Mouse (Mus musculus) hindbrain, embryonic 16.5 days (tissue): ENCODE measurements around the gene Map1s. TPM values are rescaled to one million over a fixed set of nuclear protein-coding genes. Genes with fewer than 3 reads are reported as not detected.

Source experiments
- ATAC-seq: fragments of 200-750 bp; cut with Nextera tagmentation; 2 replicates; pipeline ENCODE4 v1.8.0; 2017; ENCODE audit warnings: moderate TSS enrichment, moderate library complexity
- H3K27ac ChIP-seq: fragments of 300-500 bp; sonication (generic); 2 replicates; pipeline ENCODE4 v1.5.1; 2014; ENCODE audit warnings: low read depth, mild to moderate bottlenecking, control low read depth, low read length, moderate library complexity
- H3K27me3 ChIP-seq: fragments of 300-500 bp; sonication (generic); replicated peaks from 2 replicates; pipeline ENCODE4 v1.6.1; 2014; ENCODE audit warnings: low read length; ENCODE audit not compliant: control insufficient read depth, insufficient read depth
- H3K36me3 ChIP-seq: fragments of 300-500 bp; sonication (generic); 2 replicates; pipeline ENCODE4 v1.6.1; 2014; ENCODE audit warnings: mild to moderate bottlenecking, low read length, moderate library complexity, mixed read lengths; ENCODE audit not compliant: control insufficient read depth, insufficient read depth
- H3K4me1 ChIP-seq: fragments of 300-500 bp; sonication (generic); 2 replicates; pipeline ENCODE4 v1.6.1; 2014; ENCODE audit warnings: low read depth, low read length; ENCODE audit not compliant: control insufficient read depth, insufficient read depth
- H3K4me2 ChIP-seq: fragments of 300-500 bp; sonication (generic); 2 replicates; pipeline ENCODE4 v1.6.1; 2014; ENCODE audit warnings: mild to moderate bottlenecking, low read length, control low read depth, moderate library complexity
- H3K4me3 ChIP-seq: fragments of 300-500 bp; sonication (generic); 2 replicates; pipeline ENCODE4 v1.5.1; 2014; ENCODE audit warnings: mild to moderate bottlenecking, low read length, control low read depth, moderate library complexity
- H3K9ac ChIP-seq: fragments of 300-500 bp; sonication (generic); 2 replicates; pipeline ENCODE4 v1.6.1; 2014; ENCODE audit warnings: low read depth, mild to moderate bottlenecking, control low read depth, low read length, moderate library complexity
- H3K9me3 ChIP-seq: fragments of 300-500 bp; sonication (generic); 2 replicates; pipeline ENCODE4 v1.6.1; 2014; ENCODE audit warnings: mild to moderate bottlenecking, low read length, moderate library complexity; ENCODE audit not compliant: control insufficient read depth
- WGBS: fragments of 180-500 bp; shearing (Covaris S2); extraction: QIAGEN DNeasy Blood & Tissue Kit; methylation state at CpG from one replicate; pipeline ENCODE4 v1.1.7; 2014; 5-methylcytosine and 5-hydroxymethylcytosine counted together
- polyA plus RNA-seq: library from polyadenylated mRNA; unstranded; fragments of >200 nt; fragmentation: Nextera tagmentation; extraction: Ambion mirVana; gene quantifications from 2 replicates; pipeline ENCODE4 v1.2.1, GENCODE M21; 2015

Gene Map1s
- polyA plus RNA-seq, 1 experiment from 2014 or later, result 57.8 TPM

DNA sequence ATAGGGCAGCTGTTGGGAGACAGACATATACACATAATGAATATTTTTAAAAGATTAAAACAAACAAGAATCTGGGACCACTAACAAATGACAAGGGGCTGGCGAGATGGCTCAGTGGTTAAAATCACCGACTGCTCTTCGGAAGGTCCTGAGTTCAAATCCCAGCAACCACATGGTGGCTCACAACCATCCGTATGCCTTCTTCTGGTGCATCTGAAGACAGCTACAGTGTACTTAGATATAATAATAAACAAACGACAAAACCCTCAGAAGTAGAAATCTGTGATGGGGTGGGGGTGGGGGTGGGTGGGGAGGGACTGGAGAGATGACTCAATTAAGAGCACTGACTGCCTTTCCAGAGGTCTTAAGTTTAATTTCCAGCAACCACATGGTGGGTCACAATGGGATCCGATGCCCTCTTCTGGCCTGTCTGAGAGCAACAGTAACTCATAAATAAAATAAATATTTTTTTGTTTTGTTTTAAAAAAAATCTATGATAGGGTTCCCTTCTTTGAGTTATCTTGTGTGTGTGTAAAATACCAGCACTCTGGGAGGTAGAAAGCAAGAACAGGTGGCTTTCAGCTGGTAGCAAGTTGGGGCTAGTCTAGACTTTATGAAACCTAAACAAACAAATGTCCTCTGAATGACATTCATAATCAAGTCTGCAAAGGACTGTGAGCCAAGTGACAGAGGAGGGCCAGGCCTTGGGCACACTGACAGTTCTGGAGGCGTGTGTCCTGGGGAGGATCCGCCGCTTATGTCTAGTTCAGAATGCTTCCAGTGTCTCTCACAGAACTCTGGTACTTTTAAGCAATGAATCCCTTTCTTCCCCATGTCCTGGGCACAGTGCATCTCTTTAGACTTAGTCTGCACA is 14.6 kb downstream of the Map1s start:
- peaks cover 30% of the 10 kb centered on the region for H3K36me3 ChIP-seq
- H3K9ac ChIP-seq, result no peak overlapping the region
- 86% methylated on average over 9 of the region's 9 CpGs for WGBS
- no peak overlapping the region for H3K4me2 ChIP-seq
- no peak overlapping the region for H3K27ac ChIP-seq
- H3K27me3 ChIP-seq, result no peaks in the 10 kb centered on the region
- no peak for ATAC-seq
- H3K4me3 ChIP-seq, result no peak overlapping the region
- H3K9me3 ChIP-seq, result no peaks in the 10 kb centered on the region
- no peaks in the 10 kb centered on the region for H3K4me1 ChIP-seq

DNA sequence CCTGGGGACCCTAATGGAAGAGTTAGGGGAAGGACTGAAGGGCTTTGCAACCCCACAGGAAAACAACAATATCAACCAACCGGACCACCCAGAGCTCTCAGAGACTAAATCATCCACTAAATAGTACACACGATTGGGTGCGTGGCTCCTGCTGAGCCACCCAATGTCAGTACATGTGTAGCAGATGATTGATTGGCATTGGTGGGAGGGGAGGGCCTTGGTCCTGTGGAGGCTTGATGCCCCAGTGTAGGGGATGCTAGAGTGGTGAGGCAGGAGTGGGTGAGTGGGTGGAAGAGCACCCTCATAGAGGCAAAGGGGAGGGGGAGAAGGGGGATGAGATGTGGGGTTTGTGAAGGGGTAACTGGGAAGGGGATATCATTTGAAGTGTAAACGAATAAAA is 18.4 kb downstream of the Map1s start:
- Histone ChIP-seq H3K27me3 (no peaks in the 10 kb centered on the region), H3K27ac (no peak overlapping the region), H3K36me3 (0 out of 2 replicates have a peak, but pooled peaks cover 3% of the 10 kb centered on the region), H3K9me3 (no peaks in the 10 kb centered on the region), H3K4me3 (no peak overlapping the region), H3K4me2 (no peak overlapping the region), H3K9ac (no peak overlapping the region), H3K4me1 (no peaks in the 10 kb centered on the region)
- WGBS, result 84% methylated on average over 4 of the region's 4 CpGs
- no peak for ATAC-seq

DNA sequence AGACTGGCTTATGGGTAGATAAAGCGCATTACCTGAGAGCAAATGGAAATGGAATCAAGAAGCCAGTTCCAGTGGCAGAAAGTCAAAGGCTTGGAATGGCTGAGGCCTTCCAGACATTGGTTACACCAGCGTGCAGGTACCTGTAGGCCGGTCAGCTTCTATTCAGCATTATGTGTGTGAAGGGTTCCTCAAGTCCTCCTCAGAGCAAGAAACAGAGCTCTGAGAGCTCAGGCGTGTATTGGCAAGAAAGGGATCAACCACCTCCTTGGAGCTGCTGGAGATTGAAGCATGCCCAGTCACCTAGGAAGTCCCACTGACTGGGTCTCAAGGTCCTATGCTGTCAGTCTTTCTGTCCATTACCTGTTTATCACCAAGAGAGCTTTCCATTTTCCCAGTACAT is 20.0 kb downstream of the Map1s start:
- Histone ChIP-seq H3K27ac (no peak overlapping the region), H3K36me3 (0 out of 2 replicates have a peak, but pooled peaks cover 3% of the 10 kb centered on the region), H3K9ac (no peak overlapping the region), H3K4me1 (no peaks in the 10 kb centered on the region), H3K27me3 (no peaks in the 10 kb centered on the region), H3K9me3 (no peaks in the 10 kb centered on the region), H3K4me2 (no peak overlapping the region), H3K4me3 (no peak overlapping the region)
- 94% methylated on average over 4 of the region's 4 CpGs for WGBS
- ATAC-seq, result no peak

DNA sequence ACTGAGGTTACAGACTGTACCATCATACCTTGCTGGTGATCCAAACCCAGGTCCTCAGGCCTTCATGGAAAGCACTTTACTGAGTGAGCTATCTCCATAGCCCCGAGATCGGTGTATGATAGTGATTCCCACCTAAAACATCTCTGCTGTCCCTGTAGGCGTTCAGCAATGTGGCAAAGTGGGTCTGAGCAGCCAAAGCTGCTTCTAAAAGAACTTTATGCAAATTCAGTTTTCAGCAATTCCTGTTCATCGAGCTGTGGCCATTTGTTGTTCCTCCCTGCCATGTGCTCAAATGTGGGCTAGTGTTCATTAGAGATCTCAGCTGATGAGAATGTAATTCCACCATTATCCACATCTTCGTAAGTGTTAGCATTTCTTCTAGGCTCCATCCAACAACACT is 20.7 kb downstream of the Map1s start:
- WGBS, result 93% methylated on average over 5 of the region's 5 CpGs
- ATAC-seq, result no peak

DNA sequence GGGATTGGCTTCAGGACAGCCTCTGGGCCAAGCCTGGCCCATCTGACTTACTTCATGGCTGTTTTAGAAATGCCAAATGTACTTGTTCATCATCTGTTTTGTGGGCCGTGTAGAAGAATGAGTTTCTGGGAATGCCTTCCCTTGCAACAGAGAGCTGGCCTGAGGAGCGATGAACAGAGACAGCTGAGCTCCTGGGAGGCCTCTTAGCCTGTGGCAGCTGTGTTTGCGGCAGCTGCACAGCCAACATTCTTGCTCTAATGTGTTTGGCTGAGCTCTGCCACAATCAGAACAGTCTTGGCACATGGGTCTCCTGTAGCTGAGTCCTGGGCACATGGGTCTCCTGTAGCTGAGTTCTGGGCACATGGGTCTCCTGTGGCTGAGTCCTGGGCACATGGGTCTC is 22.4 kb downstream of the Map1s start:
- H3K27ac ChIP-seq, result no peak overlapping the region
- H3K9ac ChIP-seq, result no peak overlapping the region
- H3K4me1 ChIP-seq, result no peaks in the 10 kb centered on the region
- no peak overlapping the region for H3K4me2 ChIP-seq
- no peaks in the 10 kb centered on the region for H3K27me3 ChIP-seq
- no peak overlapping the region for H3K4me3 ChIP-seq
- peak; percentile 25; the same call in 1 of the 2 replicates for ATAC-seq
- H3K9me3 ChIP-seq, result no peaks in the 10 kb centered on the region
- WGBS, result 77% methylated on average over 3 of the region's 3 CpGs
- H3K36me3 ChIP-seq, result peaks cover 7% of the 10 kb centered on the region; the same call in 1 of the 2 replicates

More for the DNA sequence above, 20.7 kb downstream of the Map1s start:
- Histone ChIP-seq H3K27ac (no peak overlapping the region), H3K36me3 (no peaks in the 10 kb centered on the region), H3K4me3 (no peak overlapping the region), H3K9ac (no peak overlapping the region), H3K9me3 (no peaks in the 10 kb centered on the region), H3K4me2 (no peak overlapping the region), H3K27me3 (no peaks in the 10 kb centered on the region), H3K4me1 (no peaks in the 10 kb centered on the region)

DNA sequence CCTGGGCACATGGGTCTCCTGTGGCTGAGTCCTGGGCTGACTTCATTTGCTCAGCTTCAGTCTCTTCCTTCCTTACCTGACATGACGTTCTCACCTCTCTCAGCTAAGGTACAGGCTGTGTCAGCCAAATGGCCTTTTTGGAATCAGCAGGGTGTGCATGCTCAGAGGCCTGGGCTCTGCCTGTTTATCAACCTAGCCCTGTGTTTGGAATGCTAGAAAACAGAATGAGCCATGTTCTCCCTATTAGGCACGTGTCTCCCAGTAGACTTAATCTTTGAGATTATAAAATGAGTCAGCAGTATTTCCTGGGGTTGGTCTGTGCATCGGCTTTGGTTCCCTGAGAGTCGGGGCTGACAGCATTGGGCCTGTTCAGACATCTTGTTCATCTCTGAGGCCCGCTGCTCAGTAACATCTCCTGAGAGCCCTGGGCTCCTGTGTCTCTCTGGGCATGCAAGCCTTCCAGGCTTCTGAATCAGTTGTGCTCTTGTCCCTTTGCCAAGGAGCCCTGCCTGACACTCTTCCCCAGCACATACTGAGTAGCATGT is 23.1 kb downstream of the Map1s start:
- Histone ChIP-seq H3K36me3 (peaks cover 7% of the 10 kb centered on the region; the same call in 1 of the 2 replicates), H3K4me1 (no peaks in the 10 kb centered on the region), H3K9ac (no peak overlapping the region), H3K27ac (no peak overlapping the region), H3K9me3 (no peaks in the 10 kb centered on the region), H3K27me3 (no peaks in the 10 kb centered on the region), H3K4me3 (no peak overlapping the region), H3K4me2 (no peak overlapping the region)
- no peak for ATAC-seq
- 77% methylated on average over 5 of the region's 5 CpGs for WGBS

DNA sequence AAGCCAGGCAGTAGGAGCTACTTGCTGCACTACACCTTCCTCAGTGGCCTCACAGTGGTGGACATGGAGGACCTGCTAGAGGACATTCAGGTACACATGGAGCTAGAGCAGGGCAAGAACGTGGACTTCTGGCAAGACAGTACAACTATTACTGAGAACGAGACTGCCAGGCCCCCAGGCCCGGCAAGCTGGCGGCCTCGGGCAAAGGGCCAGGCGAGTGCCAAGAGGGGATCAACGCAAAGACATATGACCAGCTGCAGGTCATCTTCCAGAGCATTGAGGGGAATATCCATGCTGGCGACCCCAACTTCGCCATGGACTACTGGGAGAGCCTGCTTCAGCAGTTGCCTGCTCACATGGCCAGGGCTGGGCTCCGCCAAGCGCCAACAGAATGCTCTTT is 26.0 kb downstream of the Map1s start:
- Histone ChIP-seq H3K9me3 (no peaks in the 10 kb centered on the region), H3K27me3 (no peaks in the 10 kb centered on the region), H3K27ac (no peak overlapping the region), H3K4me3 (no peak overlapping the region), H3K4me1 (no peaks in the 10 kb centered on the region), H3K36me3 (peaks cover 7% of the 10 kb centered on the region; the same call in 1 of the 2 replicates), H3K4me2 (no peak overlapping the region), H3K9ac (no peak overlapping the region)
- 95% methylated on average over 11 of the region's 11 CpGs for WGBS
- no peak for ATAC-seq

DNA sequence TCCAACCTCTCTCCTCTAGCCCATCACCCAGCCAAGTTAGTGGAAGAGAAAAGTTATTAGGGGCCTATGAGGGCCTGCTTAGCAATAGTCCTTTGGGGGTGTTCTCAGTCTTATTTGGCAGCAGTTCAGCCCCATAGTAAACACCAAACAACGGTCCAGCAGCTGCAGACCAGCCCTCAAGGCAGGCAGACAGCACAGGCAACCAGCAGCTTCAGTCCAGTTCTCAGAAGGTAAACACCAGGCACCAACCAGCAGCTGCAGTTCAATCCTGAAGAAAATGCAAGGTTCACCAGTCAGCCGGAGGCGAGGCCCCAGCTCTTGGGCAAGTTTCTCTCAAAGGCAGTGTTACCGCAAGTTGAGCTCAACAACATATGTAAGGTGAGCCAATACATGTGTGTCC is 27.3 kb downstream of the Map1s start:
- Histone ChIP-seq H3K4me3 (no peak overlapping the region), H3K4me1 (no peaks in the 10 kb centered on the region), H3K9ac (no peak overlapping the region), H3K36me3 (peaks cover 7% of the 10 kb centered on the region; the same call in 1 of the 2 replicates), H3K9me3 (no peaks in the 10 kb centered on the region), H3K27me3 (no peaks in the 10 kb centered on the region), H3K4me2 (no peak overlapping the region), H3K27ac (no peak overlapping the region)
- WGBS, result 79% methylated on average over 4 of the region's 4 CpGs
- no peak for ATAC-seq

DNA sequence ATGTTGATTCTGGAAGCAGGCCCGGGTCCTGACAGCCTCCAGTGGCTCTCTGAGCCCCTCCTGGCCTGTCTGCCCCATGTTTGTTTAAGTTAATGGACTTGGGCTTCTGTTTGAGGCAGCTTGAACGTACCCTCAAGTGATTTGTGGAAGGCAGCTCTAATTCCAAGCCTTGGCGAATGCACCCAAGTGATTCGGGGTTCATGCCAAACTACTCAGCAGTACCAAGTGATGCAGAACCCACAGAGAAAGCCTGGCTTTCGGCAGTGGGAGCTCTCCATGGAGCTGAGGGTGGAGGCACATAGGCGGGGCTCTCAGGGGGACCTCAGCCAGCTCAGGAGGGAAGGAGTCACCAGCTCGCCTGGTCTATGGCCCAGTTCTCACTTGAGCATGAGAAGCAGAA is 29.1 kb downstream of the Map1s start:
- ATAC-seq, result peak; percentile 45; the same call in 1 of the 2 replicates
- no peaks in the 10 kb centered on the region for H3K27me3 ChIP-seq
- H3K4me3 ChIP-seq, result no peak overlapping the region
- no peaks in the 10 kb centered on the region for H3K9me3 ChIP-seq
- no peak overlapping the region for H3K4me2 ChIP-seq
- no peaks in the 10 kb centered on the region for H3K4me1 ChIP-seq
- 73% methylated on average over 7 of the region's 7 CpGs for WGBS
- H3K27ac ChIP-seq, result no peak overlapping the region
- peaks cover 7% of the 10 kb centered on the region; the same call in 1 of the 2 replicates for H3K36me3 ChIP-seq
- no peak overlapping the region for H3K9ac ChIP-seq
